Mouse (Mus musculus) stomach, postnatal 0 days (tissue): ENCODE results near the gene Syngr1.

ENCODE experiments used
- CTCF ChIP-seq: IDR thresholded peaks from 2 replicates; pipeline ENCODE4 v1.5.1; 2016; ENCODE audit warnings: antibody characterized with exemption, low read depth, mild to moderate bottlenecking, moderate library complexity
- EP300 ChIP-seq: optimal IDR thresholded peaks from 2 replicates; pipeline ENCODE3; 2016; ENCODE audit warnings: antibody characterized with exemption

DNA sequence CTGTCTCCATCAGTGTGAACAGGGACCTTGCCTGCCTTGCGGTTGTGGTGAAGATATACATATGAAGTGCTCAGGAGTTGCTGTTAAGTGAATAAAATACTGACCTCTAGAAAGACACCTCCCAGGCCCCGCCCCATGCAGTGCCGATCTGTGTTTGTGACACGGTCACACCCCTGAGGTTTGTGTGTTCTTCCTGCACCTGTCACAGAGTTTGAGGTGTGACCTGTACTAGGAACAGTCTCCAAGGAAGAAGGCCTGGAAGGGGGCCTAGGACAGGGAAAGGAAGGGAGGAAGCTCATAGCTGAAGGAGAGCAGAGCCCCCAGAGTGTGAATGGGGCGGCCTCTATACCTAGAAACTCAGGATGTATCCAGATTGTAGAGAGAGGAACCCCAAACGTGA is 11.4 kb downstream of the Syngr1 start:
- TF ChIP-seq EP300, result no peak
- no peak for TF ChIP-seq CTCF
